Mouse (Mus musculus) forebrain, embryonic 12.5 days (tissue): Measurements from ENCODE around the gene Mri1. TPM values are rescaled to one million over a fixed set of nuclear protein-coding genes. Genes with fewer than 3 reads are reported as not detected.
"Not testable (repeated sequence)": the region's sequence is repeated elsewhere in the genome, so short reads cannot be mapped to it uniquely, and the experiment has no call there.

Experiments used
- ATAC-seq: fragments of 200-750 bp; cut with Nextera tagmentation; 2 replicates; pipeline ENCODE4 v1.8.0; 2017; ENCODE audit warnings: moderate TSS enrichment; ENCODE audit not compliant: low FRiP score
- H3K27ac ChIP-seq: fragments of 300-500 bp; sonication (generic); 2 replicates; pipeline ENCODE4 v1.5.1; 2016; ENCODE audit warnings: mild to moderate bottlenecking
- H3K27me3 ChIP-seq: fragments of 300-500 bp; sonication (generic); 2 replicates; pipeline ENCODE4 v1.6.1; 2016; ENCODE audit warnings: mild to moderate bottlenecking
- H3K36me3 ChIP-seq: fragments of 300-500 bp; sonication (generic); replicated peaks from 2 replicates; pipeline ENCODE4 v1.6.1; 2016; ENCODE audit warnings: mild to moderate bottlenecking
- H3K4me1 ChIP-seq: fragments of 300-500 bp; sonication (generic); 2 replicates; pipeline ENCODE4 v1.6.1; 2016
- H3K4me2 ChIP-seq: fragments of 300-500 bp; sonication (generic); 2 replicates; pipeline ENCODE4 v1.6.1; 2016; ENCODE audit warnings: mild to moderate bottlenecking, moderate library complexity
- H3K4me3 ChIP-seq: fragments of 300-500 bp; sonication (generic); replicated peaks from 2 replicates; pipeline ENCODE4 v1.5.1; 2016; ENCODE audit warnings: mild to moderate bottlenecking
- H3K9ac ChIP-seq: fragments of 300-500 bp; sonication (generic); 2 replicates; pipeline ENCODE4 v1.6.1; 2016; ENCODE audit warnings: mild to moderate bottlenecking
- H3K9me3 ChIP-seq: fragments of 300-500 bp; sonication (generic); 2 replicates; pipeline ENCODE4 v1.6.1; 2016
- WGBS: fragments of 180-500 bp; shearing (Covaris S2); methylation state at CpG from one replicate; pipeline ENCODE4 v1.1.7; 2016; 5-methylcytosine and 5-hydroxymethylcytosine counted together
- polyA plus RNA-seq: library from polyadenylated mRNA; unstranded; fragments of >200 nt; fragmentation: Nextera tagmentation; extraction: Ambion mirVana; gene quantifications from 2 replicates; pipeline ENCODE4 v1.2.1, GENCODE M21; 2016

Mri1 gene
- 49.1 and 60.1 TPM in 2 replicates for polyA plus RNA-seq

DNA sequence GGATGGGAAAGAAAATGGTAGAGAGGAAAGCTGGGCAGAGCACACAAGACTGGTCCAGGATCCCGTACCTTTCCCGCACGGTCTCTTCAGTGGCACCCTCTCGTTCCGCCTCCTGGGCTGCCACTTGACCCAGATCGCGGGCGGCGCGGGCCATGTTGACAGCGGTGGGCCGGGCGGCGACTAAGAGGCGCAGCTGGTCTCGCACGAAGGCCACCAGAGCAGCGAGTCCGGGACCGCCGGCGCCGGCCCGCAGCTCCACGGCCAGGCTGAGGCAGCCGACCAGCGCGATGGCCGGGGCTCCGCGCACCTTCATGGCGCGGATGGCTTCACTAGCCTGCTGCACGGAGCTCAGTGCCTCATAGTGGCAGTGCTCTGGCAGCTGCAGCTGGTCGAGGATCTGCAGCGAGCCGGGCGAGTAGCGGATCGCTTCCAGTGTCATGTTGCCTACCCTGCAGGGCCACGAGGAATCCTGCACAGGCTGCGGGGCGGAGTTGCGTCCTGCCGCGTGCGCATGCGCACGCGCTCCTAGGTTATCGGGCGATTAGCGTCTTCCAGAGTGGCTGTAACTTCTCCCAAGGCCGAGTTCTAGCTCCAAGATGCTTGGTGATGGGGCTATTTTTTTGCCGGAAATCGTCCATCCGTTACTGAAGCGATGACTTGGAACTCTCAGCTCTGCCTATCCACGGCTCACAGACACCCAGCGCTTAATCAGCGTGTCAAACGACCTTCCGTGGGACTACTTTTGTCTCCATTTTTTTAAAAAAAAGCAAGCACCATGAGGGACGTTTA is at the start of gene Mri1:
Mri1 (minus strand) TSS at position 505 of the 789 bp plus-strand sequence.
- Histone ChIP-seq H3K9me3 (no peaks in the 10 kb centered on the region), H3K4me3 (peak within 1 kb of the TSS; percentile 78), H3K27me3 (no peaks in the 10 kb centered on the region), H3K27ac (peak within 1 kb of the TSS; percentile 92), H3K9ac (peak within 1 kb of the TSS; percentile 81), H3K4me2 (peak within 1 kb of the TSS; percentile 93), H3K36me3 (peaks cover 71% of the 10 kb centered on the region), H3K4me1 (peaks cover 18% of the 10 kb centered on the region)
- peak; percentile 90 for ATAC-seq
- under 1% methylated on average over 64 of the region's 64 CpGs for WGBS

DNA sequence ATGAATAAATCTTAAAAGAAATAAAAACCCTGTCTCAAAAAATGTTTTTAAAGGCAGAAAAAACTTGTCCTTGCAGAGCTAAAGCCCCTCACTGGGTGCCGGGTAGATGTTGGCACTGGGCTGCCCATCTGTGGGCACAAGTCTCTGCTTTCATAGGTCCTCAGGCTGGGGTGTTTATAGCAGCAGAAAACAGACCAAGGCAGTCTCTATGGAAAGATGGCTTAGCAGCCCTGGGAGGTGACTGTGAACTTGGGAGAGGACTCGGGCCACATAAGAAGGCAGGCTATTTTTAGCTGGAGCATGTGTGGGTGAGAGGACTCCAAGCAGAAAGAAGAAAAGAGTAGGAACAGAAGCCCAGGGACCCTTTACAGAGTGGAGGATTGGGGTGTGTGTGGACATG is 46.8 kb upstream of the Mri1 start:
- H3K4me2 ChIP-seq = no peak overlapping the region
- no peak overlapping the region for H3K27ac ChIP-seq
- ATAC-seq = no peak
- no peak overlapping the region for H3K9ac ChIP-seq
- H3K4me1 ChIP-seq = no peaks in the 10 kb centered on the region
- H3K9me3 ChIP-seq = no peaks in the 10 kb centered on the region
- 90% methylated on average over 2 of the region's 2 CpGs for WGBS
- H3K27me3 ChIP-seq = no peaks in the 10 kb centered on the region
- no peaks in the 10 kb centered on the region for H3K36me3 ChIP-seq
- H3K4me3 ChIP-seq = no peak overlapping the region

- Histone ChIP-seq H3K4me3 (no peak overlapping the region), H3K36me3 (no peaks in the 10 kb centered on the region), H3K27ac (no peak overlapping the region), H3K9ac (no peak overlapping the region), H3K4me1 (no peaks in the 10 kb centered on the region), H3K4me2 (no peak overlapping the region), H3K9me3 (no peaks in the 10 kb centered on the region), H3K27me3 (no peaks in the 10 kb centered on the region)
- 63% methylated on average over 5 of the region's 5 CpGs for WGBS
- no peak for ATAC-seq
These were observed 40.1 kb upstream of the Mri1 start for GRCm38 (mm10) chr8:84297029-84297785.

DNA sequence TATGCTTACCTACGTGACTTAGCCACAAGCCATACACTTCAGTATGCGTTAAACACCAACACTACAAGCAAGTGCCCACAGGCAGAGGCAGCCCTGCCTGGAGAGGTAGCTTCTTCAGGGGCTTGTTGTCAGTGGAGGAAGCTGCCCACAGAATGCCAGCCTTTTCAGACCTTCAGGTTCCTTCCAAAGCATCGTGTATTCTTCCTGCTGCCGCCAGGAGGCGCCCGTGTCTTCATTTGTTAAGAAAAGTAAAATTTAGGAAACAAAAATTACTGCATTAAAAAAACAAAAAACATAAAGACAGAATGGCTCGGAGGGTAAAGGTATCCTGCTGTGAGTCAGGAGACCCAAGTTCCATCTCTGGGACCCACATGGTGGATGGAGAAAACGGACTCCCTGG is 34.6 kb upstream of the Mri1 start:
- no peaks in the 10 kb centered on the region for H3K36me3 ChIP-seq
- no peak for ATAC-seq
- H3K27me3 ChIP-seq = no peaks in the 10 kb centered on the region
- WGBS = 26% methylated on average over 8 of the region's 8 CpGs
- H3K9ac ChIP-seq = no peak overlapping the region
- H3K9me3 ChIP-seq = no peaks in the 10 kb centered on the region
- no peaks in the 10 kb centered on the region for H3K4me1 ChIP-seq
- no peak overlapping the region for H3K4me3 ChIP-seq
- H3K4me2 ChIP-seq = no peak overlapping the region
- no peak overlapping the region for H3K27ac ChIP-seq

- Histone ChIP-seq H3K9me3 (no peaks in the 10 kb centered on the region), H3K4me3 (no peak overlapping the region), H3K9ac (no peak overlapping the region), H3K4me2 (no peak overlapping the region), H3K36me3 (no peaks in the 10 kb centered on the region), H3K4me1 (no peaks in the 10 kb centered on the region), H3K27me3 (no peaks in the 10 kb centered on the region), H3K27ac (no peak overlapping the region)
- ATAC-seq = no peak
- 70% methylated on average over 5 of the region's 5 CpGs for WGBS
These were observed 34.0 kb upstream of the Mri1 start for GRCm38 (mm10) chr8:84291086-84291485.

DNA sequence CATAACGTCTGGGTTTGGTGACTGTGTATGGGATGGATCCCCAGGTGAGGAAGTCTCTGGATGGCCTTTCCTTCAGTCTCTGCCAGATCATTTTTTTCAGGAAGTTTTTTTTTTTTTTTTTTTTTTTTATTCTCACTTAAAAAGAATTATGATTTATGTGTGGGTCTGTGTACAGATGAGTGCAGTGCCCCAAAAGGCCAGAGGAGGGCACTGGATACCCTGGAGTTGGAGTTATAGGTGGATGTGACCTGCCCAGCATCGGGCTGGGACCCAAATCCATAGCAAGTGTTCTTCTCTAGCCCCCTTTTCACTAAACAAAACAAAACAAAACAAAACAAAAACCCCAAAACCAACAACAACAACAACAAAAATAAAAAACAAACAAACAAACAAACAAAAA is 31.8 kb upstream of the Mri1 start:
- H3K36me3 ChIP-seq = no peaks in the 10 kb centered on the region
- H3K27ac ChIP-seq = no peak overlapping the region
- 68% methylated on average over 2 of the region's 2 CpGs for WGBS
- no peak overlapping the region for H3K9ac ChIP-seq
- no peak for ATAC-seq
- H3K4me2 ChIP-seq = no peak overlapping the region
- no peaks in the 10 kb centered on the region for H3K27me3 ChIP-seq
- H3K4me3 ChIP-seq = no peak overlapping the region
- no peaks in the 10 kb centered on the region for H3K4me1 ChIP-seq
- no peaks in the 10 kb centered on the region for H3K9me3 ChIP-seq

DNA sequence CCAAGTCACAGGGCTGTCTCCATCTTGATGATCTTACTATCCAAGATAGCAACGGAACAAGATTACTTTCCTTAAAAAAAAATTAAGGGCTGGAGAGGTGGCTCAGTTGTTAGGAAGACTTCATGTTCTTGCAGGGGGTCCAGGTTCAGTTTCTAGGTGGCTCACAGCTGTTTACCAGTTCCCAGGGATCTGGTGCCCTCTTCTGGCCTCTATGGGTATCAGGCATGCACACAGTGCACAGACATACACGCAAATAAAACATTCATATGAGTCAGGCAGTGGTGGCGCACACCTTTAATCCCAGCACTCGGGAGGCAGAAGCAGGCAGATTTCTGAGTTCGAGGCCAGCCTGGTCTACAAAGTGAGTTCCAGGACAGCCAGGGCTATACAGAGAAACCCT is 28.5 kb upstream of the Mri1 start:
- not testable (repeated sequence) for ATAC-seq, H3K27ac ChIP-seq, H3K36me3 ChIP-seq, H3K9ac ChIP-seq, H3K4me3 ChIP-seq, H3K4me1 ChIP-seq, H3K27me3 ChIP-seq, H3K9me3 ChIP-seq, H3K4me2 ChIP-seq
- 56% methylated on average over 5 of the region's 5 CpGs for WGBS

DNA sequence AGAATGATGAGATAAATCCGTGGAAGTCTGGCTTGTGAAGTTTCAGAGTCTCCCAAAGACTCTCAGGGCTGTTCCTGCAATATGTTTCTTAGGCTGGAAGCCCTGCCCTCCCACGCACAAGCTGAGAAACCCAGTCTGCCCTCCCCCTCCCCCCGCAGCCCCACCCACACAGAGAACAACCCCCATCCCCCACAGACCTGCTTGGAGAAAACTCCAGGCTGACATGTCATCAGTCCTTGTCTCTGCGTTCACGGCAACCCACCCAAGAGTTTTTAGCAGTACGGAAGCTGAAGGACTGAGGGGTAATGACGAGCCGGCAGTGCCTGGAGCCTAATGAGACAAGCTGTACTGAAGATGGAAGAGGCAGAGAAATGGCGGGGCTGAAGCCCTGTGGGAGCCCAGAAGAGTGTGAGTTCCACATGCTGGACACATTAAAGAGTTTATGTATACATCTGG is 27.5 kb upstream of the Mri1 start:
- Histone ChIP-seq H3K4me1 (no peaks in the 10 kb centered on the region), H3K27ac (no peak overlapping the region), H3K27me3 (peaks cover 3% of the 10 kb centered on the region; the same call in 1 of the 2 replicates), H3K9ac (no peak overlapping the region), H3K4me2 (no peak overlapping the region), H3K4me3 (no peak overlapping the region), H3K36me3 (no peaks in the 10 kb centered on the region), H3K9me3 (no peaks in the 10 kb centered on the region)
- WGBS = 49% methylated on average over 9 of the region's 9 CpGs
- ATAC-seq = no peak

DNA sequence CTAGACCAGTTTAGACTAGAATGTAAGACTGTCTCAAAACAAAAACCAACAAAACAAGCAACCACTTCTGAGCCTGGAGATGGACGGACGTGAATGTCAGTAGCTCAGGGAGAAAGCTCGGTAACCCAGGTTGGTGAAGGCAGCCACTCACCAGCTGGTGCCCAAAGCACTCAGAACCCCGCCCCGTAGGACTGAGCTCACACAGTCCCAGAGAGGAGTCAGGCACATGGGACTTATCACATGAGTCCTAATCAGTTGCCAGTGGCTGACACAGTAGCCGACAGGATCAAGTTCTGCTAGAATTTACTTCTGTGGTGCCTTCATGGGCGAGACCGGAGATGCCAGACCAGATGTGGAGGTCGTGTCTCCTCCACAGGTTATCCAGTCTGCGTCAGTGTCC is 23.7 kb upstream of the Mri1 start:
- Histone ChIP-seq H3K9ac (no peak overlapping the region), H3K9me3 (no peaks in the 10 kb centered on the region), H3K4me2 (no peak overlapping the region), H3K4me1 (no peaks in the 10 kb centered on the region), H3K36me3 (no peaks in the 10 kb centered on the region), H3K27me3 (peaks cover 5% of the 10 kb centered on the region; the same call in 1 of the 2 replicates), H3K4me3 (no peak overlapping the region), H3K27ac (no peak overlapping the region)
- 83% methylated on average over 10 of the region's 10 CpGs for WGBS
- no peak for ATAC-seq

- Histone ChIP-seq H3K9ac (no peak overlapping the region), H3K4me1 (no peaks in the 10 kb centered on the region), H3K9me3 (no peaks in the 10 kb centered on the region), H3K4me3 (no peak overlapping the region), H3K27me3 (peaks cover 18% of the 10 kb centered on the region; the same call in 1 of the 2 replicates), H3K36me3 (no peaks in the 10 kb centered on the region), H3K4me2 (no peak overlapping the region), H3K27ac (no peak overlapping the region)
- WGBS = 71% methylated on average over 1 of the region's 1 CpGs
- no peak for ATAC-seq
These were observed 19.3 kb upstream of the Mri1 start for GRCm38 (mm10) chr8:84276447-84276846.

GRCm38 (mm10) chr8:84273968-84274367 is 16.8 kb upstream of the Mri1 start:
- Histone ChIP-seq H3K9ac (no peak overlapping the region), H3K9me3 (no peaks in the 10 kb centered on the region), H3K27ac (no peak overlapping the region), H3K4me2 (no peak overlapping the region), H3K4me1 (peaks cover 11% of the 10 kb centered on the region), H3K27me3 (peaks cover 15% of the 10 kb centered on the region; the same call in 1 of the 2 replicates), H3K4me3 (no peak overlapping the region), H3K36me3 (no peaks in the 10 kb centered on the region)
- whole genome bisulfite sequencing = 83% methylated on average over 3 of the region's 3 CpGs
- no peak for ATAC-seq

DNA sequence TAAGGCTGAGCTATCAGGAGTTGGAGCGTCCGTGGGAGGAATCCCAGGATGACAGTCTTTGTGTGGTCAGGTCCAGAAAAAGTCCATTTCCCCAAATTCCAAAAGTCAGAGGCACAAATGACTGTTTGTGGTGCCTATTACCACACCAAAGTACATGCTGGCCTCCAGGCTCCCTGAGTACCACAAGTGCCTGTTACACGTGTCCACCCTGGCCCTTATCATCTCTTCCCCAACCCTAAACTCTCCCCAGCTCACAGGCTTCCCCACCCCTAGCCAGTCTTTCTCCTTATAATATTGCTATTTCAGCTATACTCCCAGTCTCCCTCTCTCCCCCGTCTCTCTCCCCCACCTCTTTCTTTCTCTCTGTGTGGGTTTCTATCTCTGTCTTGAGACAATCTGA is 15.2 kb upstream of the Mri1 start:
- Histone ChIP-seq H3K4me3 (no peak overlapping the region), H3K36me3 (no peaks in the 10 kb centered on the region), H3K9me3 (no peaks in the 10 kb centered on the region), H3K9ac (no peak overlapping the region), H3K4me2 (no peak overlapping the region), H3K27ac (no peak overlapping the region), H3K27me3 (peaks cover 15% of the 10 kb centered on the region; the same call in 1 of the 2 replicates), H3K4me1 (peaks cover 11% of the 10 kb centered on the region)
- ATAC-seq = no peak
- WGBS = 84% methylated on average over 4 of the region's 4 CpGs
